Mouse (Mus musculus): Measurements from ENCODE around the gene Gm5485. TPM values are rescaled to one million over a fixed set of nuclear protein-coding genes. Genes with fewer than 3 reads are reported as not detected.

Gene Gm5485
- total RNA-seq, 1 experiment: not detected

- Histone ChIP-seq H3K9me3 (ENCODE audit: control insufficient read depth, insufficient read depth, low read depth, low read length) (no peaks in the 10 kb centered on the region), H3K36me3 (ENCODE audit: control insufficient read depth, insufficient read depth, low read length, poor library complexity, severe bottlenecking) (no peaks in the 10 kb centered on the region), H3K9ac (ENCODE audit: insufficient read depth, low read depth, low read length, poor library complexity, severe bottlenecking) (no peak overlapping the region), H3K4me3 (ENCODE audit: insufficient read depth in 1 of 2, low read depth in 1 of 2, low read length in 2 of 2, poor library complexity in 1 of 2, severe bottlenecking in 1 of 2) (no peak overlapping the region), H3K4me1 (ENCODE audit: control insufficient read depth in 2 of 2, insufficient read depth in 2 of 2, low read length in 2 of 2, poor library complexity in 1 of 2) (no peaks in the 10 kb centered on the region), H3K27ac (ENCODE audit: insufficient read depth, low read depth, low read length, poor library complexity, severe bottlenecking) (no peak overlapping the region)
- no peak for TF ChIP-seq MAFK (IDR thresholded peaks at IDR 0.05; ENCODE audit: insufficient read depth, low read depth, low read length)
- no peak for TF ChIP-seq ZNF384 (IDR thresholded peaks at IDR 0.05; ENCODE audit: low read depth, low read length)
- no peak for TF ChIP-seq ZC3H11A (IDR thresholded peaks at IDR 0.05; ENCODE audit: borderline replicate concordance, low read depth, low read length)
- no peak for TF ChIP-seq CHD2 (IDR thresholded peaks at IDR 0.05; ENCODE audit: low read depth, low read length)
- no peak for TF ChIP-seq HCFC1 (IDR thresholded peaks at IDR 0.05; ENCODE audit: borderline replicate concordance, insufficient read depth, low read length)
- no peak for DNase-seq (ENCODE audit: low read depth, low spot score)
- in situ Hi-C loops (cut with MboI; ENCODE audit: low sequenced_read_pairs in 2 of 2, unreplicated experiment in 2 of 2): no loop called here
Observed at GRCm38 (mm10) chr16:48405674-48406403, 6.4 kb downstream of the Gm5485 start.

GRCm38 (mm10) chr16:48404009-48404408, 8.2 kb downstream of the Gm5485 start:
- TF ChIP-seq ZNF384 (IDR thresholded peaks at IDR 0.05; ENCODE audit: low read depth, low read length) (no peak), ZC3H11A (IDR thresholded peaks at IDR 0.05; ENCODE audit: borderline replicate concordance, low read depth, low read length) (no peak), HCFC1 (IDR thresholded peaks at IDR 0.05; ENCODE audit: borderline replicate concordance, insufficient read depth, low read length) (no peak), MAFK (IDR thresholded peaks at IDR 0.05; ENCODE audit: insufficient read depth, low read depth, low read length) (no peak), CHD2 (IDR thresholded peaks at IDR 0.05; ENCODE audit: low read depth, low read length) (no peak)
- Histone ChIP-seq H3K4me1 (ENCODE audit: control insufficient read depth in 2 of 2, insufficient read depth in 2 of 2, low read length in 2 of 2, poor library complexity in 1 of 2) (no peaks in the 10 kb centered on the region), H3K27ac (ENCODE audit: insufficient read depth, low read depth, low read length, poor library complexity, severe bottlenecking) (no peak overlapping the region), H3K9ac (ENCODE audit: insufficient read depth, low read depth, low read length, poor library complexity, severe bottlenecking) (no peak overlapping the region), H3K9me3 (ENCODE audit: control insufficient read depth, insufficient read depth, low read depth, low read length) (no peaks in the 10 kb centered on the region), H3K4me3 (ENCODE audit: insufficient read depth in 1 of 2, low read depth in 1 of 2, low read length in 2 of 2, poor library complexity in 1 of 2, severe bottlenecking in 1 of 2) (no peak overlapping the region), H3K36me3 (ENCODE audit: control insufficient read depth, insufficient read depth, low read length, poor library complexity, severe bottlenecking) (no peaks in the 10 kb centered on the region)
- no peak for DNase-seq (ENCODE audit: low read depth, low spot score)
- in situ Hi-C loops (cut with MboI; ENCODE audit: low sequenced_read_pairs in 2 of 2, unreplicated experiment in 2 of 2): no loop called here

- no peaks in the 10 kb centered on the region for H3K4me1 ChIP-seq (ENCODE audit: control insufficient read depth in 2 of 2, insufficient read depth in 2 of 2, low read length in 2 of 2, poor library complexity in 1 of 2)
- no peaks in the 10 kb centered on the region for H3K9me3 ChIP-seq (ENCODE audit: control insufficient read depth, insufficient read depth, low read depth, low read length)
- in situ Hi-C loops (cut with MboI; ENCODE audit: low sequenced_read_pairs in 2 of 2, unreplicated experiment in 2 of 2): no loop called here
- DNase-seq (ENCODE audit: low read depth, low spot score): no peak
- H3K36me3 ChIP-seq (ENCODE audit: control insufficient read depth, insufficient read depth, low read length, poor library complexity, severe bottlenecking): no peaks in the 10 kb centered on the region
- TF ChIP-seq CHD2 (IDR thresholded peaks at IDR 0.05; ENCODE audit: low read depth, low read length) (no peak), HCFC1 (IDR thresholded peaks at IDR 0.05; ENCODE audit: borderline replicate concordance, insufficient read depth, low read length) (no peak), ZNF384 (IDR thresholded peaks at IDR 0.05; ENCODE audit: low read depth, low read length) (no peak), MAFK (IDR thresholded peaks at IDR 0.05; ENCODE audit: insufficient read depth, low read depth, low read length) (no peak), ZC3H11A (IDR thresholded peaks at IDR 0.05; ENCODE audit: borderline replicate concordance, low read depth, low read length) (no peak)
- H3K4me3 ChIP-seq (ENCODE audit: insufficient read depth in 1 of 2, low read depth in 1 of 2, low read length in 2 of 2, poor library complexity in 1 of 2, severe bottlenecking in 1 of 2): no peak overlapping the region
- H3K9ac ChIP-seq (ENCODE audit: insufficient read depth, low read depth, low read length, poor library complexity, severe bottlenecking): no peak overlapping the region
- no peak overlapping the region for H3K27ac ChIP-seq (ENCODE audit: insufficient read depth, low read depth, low read length, poor library complexity, severe bottlenecking)
Observed at GRCm38 (mm10) chr16:48403423-48403822, 8.8 kb downstream of the Gm5485 start.

- in situ Hi-C loops (cut with MboI; ENCODE audit: low sequenced_read_pairs in 2 of 2, unreplicated experiment in 2 of 2): no loop called here
- Histone ChIP-seq H3K27ac (ENCODE audit: insufficient read depth, low read depth, low read length, poor library complexity, severe bottlenecking) (no peak overlapping the region), H3K36me3 (ENCODE audit: control insufficient read depth, insufficient read depth, low read length, poor library complexity, severe bottlenecking) (no peaks in the 10 kb centered on the region), H3K4me1 (ENCODE audit: control insufficient read depth in 2 of 2, insufficient read depth in 2 of 2, low read length in 2 of 2, poor library complexity in 1 of 2) (no peaks in the 10 kb centered on the region), H3K9ac (ENCODE audit: insufficient read depth, low read depth, low read length, poor library complexity, severe bottlenecking) (no peak overlapping the region), H3K9me3 (ENCODE audit: control insufficient read depth, insufficient read depth, low read depth, low read length) (no peaks in the 10 kb centered on the region), H3K4me3 (ENCODE audit: insufficient read depth in 1 of 2, low read depth in 1 of 2, low read length in 2 of 2, poor library complexity in 1 of 2, severe bottlenecking in 1 of 2) (no peak overlapping the region)
- DNase-seq (ENCODE audit: low read depth, low spot score): no peak
- TF ChIP-seq ZC3H11A (IDR thresholded peaks at IDR 0.05; ENCODE audit: borderline replicate concordance, low read depth, low read length): no peak
- TF ChIP-seq ZNF384 (IDR thresholded peaks at IDR 0.05; ENCODE audit: low read depth, low read length): no peak
- TF ChIP-seq HCFC1 (IDR thresholded peaks at IDR 0.05; ENCODE audit: borderline replicate concordance, insufficient read depth, low read length): no peak
- TF ChIP-seq CHD2 (IDR thresholded peaks at IDR 0.05; ENCODE audit: low read depth, low read length): no peak
- TF ChIP-seq MAFK (IDR thresholded peaks at IDR 0.05; ENCODE audit: insufficient read depth, low read depth, low read length): no peak
Observed at GRCm38 (mm10) chr16:48402963-48403362, 9.3 kb downstream of the Gm5485 start.
